Mouse (Mus musculus): ENCODE results near the gene Manba.

The Manba gene

GRCm38 (mm10) chr3:135586060-135586459 is 100.6 kb downstream of the Manba start:
- DNase-seq, result no peak

GRCm38 (mm10) chr3:135586471-135586880 is 101.1 kb downstream of the Manba start:
- DNase-seq, result no peak

GRCm38 (mm10) chr3:135590471-135590870 is 105.1 kb downstream of the Manba start:
- no peak for DNase-seq

GRCm38 (mm10) chr3:135591376-135591775 is 106.0 kb downstream of the Manba start:
- DNase-seq, result no peak

- DNase-seq, result no peak
Observed at GRCm38 (mm10) chr3:135592011-135592410, 106.6 kb downstream of the Manba start.

- no peak for DNase-seq
Observed at GRCm38 (mm10) chr3:135594238-135594917, 109.0 kb downstream of the Manba start.

GRCm38 (mm10) chr3:135597014-135597413 is 111.6 kb downstream of the Manba start:
- no peak for DNase-seq

- DNase-seq, result no peak
Observed at GRCm38 (mm10) chr3:135598355-135598754, 112.9 kb downstream of the Manba start.

GRCm38 (mm10) chr3:135602731-135603130 is 117.3 kb downstream of the Manba start:
- no peak for DNase-seq

GRCm38 (mm10) chr3:135604626-135605417 is 119.4 kb downstream of the Manba start:
- no peak for DNase-seq

GRCm38 (mm10) chr3:135605474-135605873 is 120.1 kb downstream of the Manba start:
- DNase-seq, result no peak

- DNase-seq, result no peak
Observed at GRCm38 (mm10) chr3:135606592-135606991, 121.2 kb downstream of the Manba start.

- DNase-seq, result no peak
Observed at GRCm38 (mm10) chr3:135607021-135607420, 121.6 kb downstream of the Manba start.

- DNase-seq, result no peak
Observed at GRCm38 (mm10) chr3:135607660-135608473, 122.5 kb downstream of the Manba start.

- no peak for DNase-seq
Observed at GRCm38 (mm10) chr3:135610221-135610620, 124.8 kb downstream of the Manba start.

GRCm38 (mm10) chr3:135614376-135614775 is 129.0 kb downstream of the Manba start:
- DNase-seq, result no peak

- DNase-seq, result no peak
Observed at GRCm38 (mm10) chr3:135616730-135617129, 131.3 kb downstream of the Manba start.
